Mouse (Mus musculus): ENCODE results near the gene Dok1. TPM values are rescaled to one million over a fixed set of nuclear protein-coding genes. Genes with fewer than 3 reads are reported as not detected.

The Dok1 gene
- polyA plus RNA-seq, 1 experiment from 2014 or later, result 2.3 TPM

DNA sequence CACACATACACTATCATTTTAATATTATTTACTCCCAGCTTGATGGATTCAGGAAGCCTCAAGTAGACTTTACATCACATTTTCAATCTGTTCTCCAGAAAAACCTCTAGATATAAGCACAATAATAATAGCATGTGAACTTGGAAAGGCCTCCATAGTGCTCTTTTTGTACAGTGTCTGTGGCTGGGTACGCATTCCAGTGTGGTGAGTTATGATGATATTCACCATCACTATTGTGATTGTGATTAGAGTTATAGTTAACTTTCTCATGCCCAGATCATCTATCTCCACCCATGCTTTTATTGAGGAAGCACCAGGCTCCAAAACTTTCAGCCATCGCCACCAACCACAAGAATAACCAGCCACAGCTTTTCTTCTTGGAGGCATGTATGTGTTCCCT is 9.5 kb downstream of the Dok1 start:
- H3K27ac ChIP-seq, result no peak overlapping the region
- H3K9me3 ChIP-seq, result no peaks in the 10 kb centered on the region
- 96% methylated on average over 2 of the region's 2 CpGs for WGBS
- H3K9ac ChIP-seq, result no peak overlapping the region
- ATAC-seq (replicated peaks), result no peak
- H3K4me1 ChIP-seq, result no peaks in the 10 kb centered on the region
- H3K4me3 ChIP-seq, result no peak overlapping the region
- H3K36me3 ChIP-seq (replicated peaks), result no peaks in the 10 kb centered on the region
- no peak overlapping the region for H3K4me2 ChIP-seq
- peaks cover 5% of the 10 kb centered on the region; the same call in 1 of the 2 replicates for H3K27me3 ChIP-seq (replicated peaks)

- 91% methylated on average over 9 of the region's 9 CpGs for WGBS
- no peak overlapping the region for H3K9ac ChIP-seq
Measured at GRCm38 (mm10) chr6:83023008-83023407, 10.3 kb downstream of the Dok1 start.

DNA sequence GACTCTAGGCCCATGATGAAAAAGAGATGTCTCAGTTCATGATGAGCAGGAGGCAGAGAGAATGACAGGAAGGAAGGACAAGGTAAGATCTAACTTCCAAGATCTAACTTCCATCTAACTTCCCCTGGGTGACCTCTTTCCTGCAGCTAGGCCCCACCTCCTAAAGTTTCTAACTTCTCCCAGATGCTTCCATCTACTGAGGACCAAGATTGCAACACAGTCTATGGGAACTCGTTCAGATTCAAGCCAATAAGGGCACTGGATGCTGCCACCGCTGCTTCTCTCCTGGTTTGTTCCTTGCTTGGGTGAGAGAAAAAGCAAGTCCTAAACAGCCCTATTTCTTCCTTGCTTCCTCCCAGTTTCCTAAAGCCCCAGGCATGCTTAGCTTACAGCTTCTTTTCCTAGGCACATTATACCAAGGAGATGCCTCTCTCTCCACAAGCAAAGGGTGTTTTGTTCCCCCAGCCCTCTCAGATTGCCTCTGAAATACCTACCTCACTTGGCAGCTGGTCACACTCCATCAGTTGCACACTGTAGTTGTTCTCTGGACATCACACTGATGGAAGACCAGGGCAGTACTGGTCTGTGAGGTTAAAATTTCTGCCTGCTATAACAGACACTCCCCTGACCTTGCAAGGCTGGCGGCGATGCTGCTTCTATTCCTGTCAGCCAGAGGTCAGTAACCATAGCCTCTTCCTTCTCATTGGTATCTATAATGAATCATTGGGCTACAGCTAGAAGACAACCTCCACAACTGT is 12.3 kb downstream of the Dok1 start:
- Histone ChIP-seq H3K4me2 (no peak overlapping the region), H3K4me3 (no peak overlapping the region), H3K36me3 (replicated peaks) (no peaks in the 10 kb centered on the region), H3K4me1 (no peaks in the 10 kb centered on the region), H3K27ac (no peak overlapping the region), H3K9ac (no peak overlapping the region), H3K27me3 (replicated peaks) (no peaks in the 10 kb centered on the region), H3K9me3 (no peaks in the 10 kb centered on the region)
- 85% methylated on average over 4 of the region's 4 CpGs for WGBS
- no peak for ATAC-seq (replicated peaks)

More at GRCm38 (mm10) chr6:83023008-83023407, 10.3 kb downstream of the Dok1 start:
- H3K4me2 ChIP-seq, result no peak overlapping the region
- no peak overlapping the region for H3K4me3 ChIP-seq
- H3K4me1 ChIP-seq, result no peaks in the 10 kb centered on the region
- H3K36me3 ChIP-seq (replicated peaks), result no peaks in the 10 kb centered on the region
- no peak overlapping the region for H3K27ac ChIP-seq
- no peaks in the 10 kb centered on the region for H3K27me3 ChIP-seq (replicated peaks)
- H3K9me3 ChIP-seq, result no peaks in the 10 kb centered on the region
- ATAC-seq (replicated peaks), result no peak

DNA sequence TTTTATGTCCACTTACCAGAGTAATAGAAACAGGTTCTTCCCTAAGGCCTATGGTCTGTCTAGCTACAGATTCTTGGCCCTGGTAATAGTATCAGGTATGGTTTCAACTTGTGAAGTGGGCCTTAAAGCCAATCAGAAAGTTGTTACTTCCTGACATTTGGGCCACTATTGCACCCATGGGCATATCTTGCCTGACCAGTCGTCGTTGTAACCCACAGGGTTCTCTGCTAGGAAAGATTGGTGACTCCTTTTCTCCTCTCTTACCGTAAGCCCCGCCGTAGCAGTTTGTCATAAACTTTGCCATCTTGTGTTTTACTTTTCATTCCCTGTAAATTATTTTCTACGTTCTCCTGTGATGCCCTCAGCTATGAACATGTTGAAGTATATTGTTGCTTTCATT is 13.2 kb downstream of the Dok1 start:
- H3K27me3 ChIP-seq (replicated peaks), result no peaks in the 10 kb centered on the region
- H3K27ac ChIP-seq, result no peak overlapping the region
- H3K36me3 ChIP-seq (replicated peaks), result no peaks in the 10 kb centered on the region
- no peak for ATAC-seq (replicated peaks)
- H3K9me3 ChIP-seq, result no peaks in the 10 kb centered on the region
- no peak overlapping the region for H3K4me2 ChIP-seq
- no peak overlapping the region for H3K4me3 ChIP-seq
- no peaks in the 10 kb centered on the region for H3K4me1 ChIP-seq
- WGBS, result 89% methylated on average over 6 of the region's 6 CpGs
- H3K9ac ChIP-seq, result no peak overlapping the region

GRCm38 (mm10) chr6:83019044-83019443 is 14.2 kb downstream of the Dok1 start:
- H3K36me3 ChIP-seq (replicated peaks), result no peaks in the 10 kb centered on the region
- H3K27me3 ChIP-seq (replicated peaks), result no peaks in the 10 kb centered on the region
- H3K27ac ChIP-seq, result no peak overlapping the region
- no peak overlapping the region for H3K9ac ChIP-seq
- H3K4me2 ChIP-seq, result no peak overlapping the region
- 67% methylated on average over 3 of the region's 3 CpGs for WGBS
- no peak overlapping the region for H3K4me3 ChIP-seq
- no peak for ATAC-seq (replicated peaks)
- H3K9me3 ChIP-seq, result no peaks in the 10 kb centered on the region
- no peaks in the 10 kb centered on the region for H3K4me1 ChIP-seq

DNA sequence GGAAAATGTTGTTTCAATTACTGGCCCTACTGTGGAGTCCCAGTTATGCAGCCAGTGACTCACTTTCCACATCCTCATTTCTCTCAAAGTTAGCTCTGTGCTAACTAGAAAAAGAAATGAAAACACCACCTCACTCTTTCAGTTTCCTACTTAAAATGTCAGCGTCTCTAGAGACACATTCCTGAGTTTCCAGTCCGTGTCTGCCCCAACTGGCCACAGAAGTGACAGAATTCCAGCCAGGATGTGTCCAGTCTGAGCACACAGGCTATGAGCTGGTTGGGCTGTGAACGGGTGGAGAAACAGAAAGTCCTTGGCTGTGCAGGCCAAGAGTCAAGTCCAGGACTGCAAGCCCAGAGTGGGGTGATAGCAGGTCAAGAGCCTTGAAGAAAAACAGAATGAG is 16.1 kb downstream of the Dok1 start:
- Histone ChIP-seq H3K36me3 (replicated peaks) (no peaks in the 10 kb centered on the region), H3K27ac (no peak overlapping the region), H3K4me2 (no peak overlapping the region), H3K4me3 (no peak overlapping the region), H3K27me3 (replicated peaks) (no peaks in the 10 kb centered on the region), H3K9ac (no peak overlapping the region), H3K9me3 (no peaks in the 10 kb centered on the region), H3K4me1 (no peaks in the 10 kb centered on the region)
- no peak for ATAC-seq (replicated peaks)
- WGBS, result 76% methylated on average over 3 of the region's 3 CpGs

DNA sequence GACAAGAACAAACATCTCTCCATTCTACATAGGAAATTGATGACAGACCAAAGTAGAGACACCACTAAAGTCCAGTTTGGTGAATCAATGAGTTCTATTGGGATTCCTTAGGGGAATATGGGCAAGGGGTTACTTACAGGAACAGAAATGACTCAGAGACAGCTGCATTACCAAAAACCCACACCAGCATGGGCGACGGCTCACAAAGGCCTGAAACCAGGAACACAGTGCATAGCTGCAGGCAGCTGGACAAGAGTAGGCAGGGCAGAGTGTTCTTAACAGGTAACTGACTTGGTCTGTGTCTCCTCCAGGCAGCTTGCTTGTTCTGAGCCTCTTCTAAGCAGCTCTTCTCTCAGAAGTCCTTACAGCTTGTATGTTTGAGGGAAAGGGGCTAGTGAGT is 17.5 kb downstream of the Dok1 start:
- Histone ChIP-seq H3K4me1 (no peaks in the 10 kb centered on the region), H3K4me2 (no peak overlapping the region), H3K9me3 (no peaks in the 10 kb centered on the region), H3K4me3 (no peak overlapping the region), H3K27ac (no peak overlapping the region), H3K36me3 (replicated peaks) (no peaks in the 10 kb centered on the region), H3K9ac (no peak overlapping the region), H3K27me3 (replicated peaks) (no peaks in the 10 kb centered on the region)
- ATAC-seq (replicated peaks), result no peak
- 92% methylated on average over 2 of the region's 2 CpGs for WGBS

GRCm38 (mm10) chr6:83014482-83015466 is 18.5 kb downstream of the Dok1 start:
- ATAC-seq (replicated peaks), result no peak
- WGBS, result 77% methylated on average over 12 of the region's 12 CpGs
- Histone ChIP-seq H3K4me3 (no peak overlapping the region), H3K9ac (no peak overlapping the region), H3K27me3 (replicated peaks) (no peaks in the 10 kb centered on the region), H3K27ac (no peak overlapping the region), H3K9me3 (no peaks in the 10 kb centered on the region), H3K36me3 (replicated peaks) (no peaks in the 10 kb centered on the region), H3K4me2 (no peak overlapping the region), H3K4me1 (no peaks in the 10 kb centered on the region)

DNA sequence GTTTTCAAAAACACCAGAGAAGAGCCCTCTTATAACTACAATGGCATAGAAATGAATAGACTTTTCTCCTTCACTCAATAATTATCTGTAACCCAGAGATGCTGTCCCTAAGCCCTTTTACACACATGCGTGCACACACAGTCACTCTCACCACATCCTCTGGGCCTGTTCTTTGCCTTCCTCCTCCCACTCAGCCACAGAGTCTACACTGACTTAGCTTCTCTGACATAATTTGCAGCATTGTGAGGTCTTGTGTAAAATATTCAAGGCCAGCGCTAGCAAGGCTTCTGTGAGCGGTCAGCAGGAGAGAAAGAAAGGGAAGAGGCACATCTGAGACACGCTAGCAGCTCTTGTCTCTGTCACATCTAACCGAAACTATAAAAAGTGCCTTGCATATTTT is 19.8 kb downstream of the Dok1 start:
- Histone ChIP-seq H3K9me3 (no peaks in the 10 kb centered on the region), H3K36me3 (replicated peaks) (no peaks in the 10 kb centered on the region), H3K4me1 (no peaks in the 10 kb centered on the region), H3K4me2 (no peak overlapping the region), H3K4me3 (no peak overlapping the region), H3K9ac (no peak overlapping the region), H3K27me3 (replicated peaks) (no peaks in the 10 kb centered on the region), H3K27ac (no peak overlapping the region)
- ATAC-seq (replicated peaks), result no peak
- WGBS, result 71% methylated on average over 5 of the region's 5 CpGs

DNA sequence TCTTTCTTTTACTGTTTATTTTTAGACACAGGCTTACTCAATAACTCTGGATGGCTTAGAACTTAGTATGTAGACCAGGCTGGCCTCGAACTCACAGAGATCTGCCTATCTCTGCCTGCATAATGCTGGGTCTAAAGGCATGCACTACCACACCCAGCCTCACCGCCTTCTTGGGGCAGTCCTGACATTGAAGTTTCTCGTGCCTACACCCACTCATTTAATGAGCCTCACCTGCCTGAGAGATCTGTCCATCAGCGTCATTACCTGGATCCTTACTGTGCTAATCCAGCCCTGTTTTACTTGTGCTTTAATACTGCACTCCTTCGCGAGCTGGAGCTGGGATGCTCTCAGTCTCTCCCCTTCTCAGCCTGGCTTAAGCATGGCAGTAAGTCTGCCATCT is 21.5 kb downstream of the Dok1 start:
- H3K27ac ChIP-seq, result no peak overlapping the region
- H3K4me2 ChIP-seq, result no peak overlapping the region
- ATAC-seq (replicated peaks), result no peak
- H3K4me3 ChIP-seq, result no peak overlapping the region
- WGBS, result 77% methylated on average over 6 of the region's 6 CpGs
- H3K4me1 ChIP-seq, result no peaks in the 10 kb centered on the region
- H3K36me3 ChIP-seq (replicated peaks), result no peaks in the 10 kb centered on the region
- H3K27me3 ChIP-seq (replicated peaks), result no peaks in the 10 kb centered on the region
- H3K9ac ChIP-seq, result no peak overlapping the region
- H3K9me3 ChIP-seq, result no peaks in the 10 kb centered on the region

DNA sequence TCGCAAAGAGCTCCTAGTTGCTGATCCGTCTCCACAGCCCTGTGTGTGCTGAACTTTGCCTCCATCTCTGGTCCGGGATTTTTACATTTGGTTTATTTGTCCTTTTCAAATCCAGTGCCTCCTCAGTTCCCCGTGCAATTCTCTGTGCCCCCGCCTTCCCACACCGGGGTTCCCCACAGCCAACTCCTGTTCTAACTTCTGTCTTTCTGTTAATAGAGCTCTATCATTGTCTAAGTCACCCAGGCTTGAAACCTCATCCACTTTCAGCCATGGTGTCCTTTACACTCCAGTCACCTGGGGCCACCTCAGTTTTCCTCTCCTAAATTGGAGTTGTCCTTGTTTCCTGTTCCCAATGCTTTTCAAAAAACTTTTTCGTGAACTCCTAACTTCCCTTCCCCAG is 22.0 kb downstream of the Dok1 start:
- Histone ChIP-seq H3K27ac (no peak overlapping the region), H3K36me3 (replicated peaks) (no peaks in the 10 kb centered on the region), H3K9me3 (no peaks in the 10 kb centered on the region), H3K4me1 (no peaks in the 10 kb centered on the region), H3K4me3 (no peak overlapping the region), H3K4me2 (no peak overlapping the region), H3K9ac (no peak overlapping the region), H3K27me3 (replicated peaks) (no peaks in the 10 kb centered on the region)
- whole genome bisulfite sequencing, result 85% methylated on average over 7 of the region's 7 CpGs
- no peak for ATAC-seq (replicated peaks)

DNA sequence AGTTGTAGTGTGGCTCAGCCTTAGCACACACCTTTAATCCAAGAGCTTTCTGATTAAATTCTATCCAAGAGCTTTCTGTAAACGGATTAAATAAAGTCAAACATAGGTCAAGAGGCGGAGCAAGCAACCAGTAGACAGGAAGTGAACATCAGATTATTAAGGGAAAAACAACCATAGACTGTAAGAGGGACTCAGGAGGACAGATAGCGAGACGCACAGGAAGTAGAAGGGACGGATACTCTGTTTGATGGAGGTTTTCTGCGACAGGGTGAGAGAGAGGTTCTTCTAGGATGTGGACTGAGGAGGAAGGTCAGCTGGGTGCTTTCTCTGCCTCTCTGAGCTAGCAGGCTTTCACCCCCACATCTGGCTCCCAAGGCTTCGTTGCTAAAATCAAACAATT is 23.3 kb downstream of the Dok1 start:
- ATAC-seq (replicated peaks), result no peak

More for the DNA sequence above, 23.3 kb downstream of the Dok1 start:
- H3K9ac ChIP-seq, result no peak overlapping the region
- H3K36me3 ChIP-seq (replicated peaks), result no peaks in the 10 kb centered on the region
- no peaks in the 10 kb centered on the region for H3K27me3 ChIP-seq (replicated peaks)
- H3K4me1 ChIP-seq, result no peaks in the 10 kb centered on the region
- no peak overlapping the region for H3K4me3 ChIP-seq
- H3K27ac ChIP-seq, result no peak overlapping the region
- 80% methylated on average over 7 of the region's 7 CpGs for WGBS
- no peak overlapping the region for H3K4me2 ChIP-seq
- no peaks in the 10 kb centered on the region for H3K9me3 ChIP-seq

Data from midbrain, embryonic 15.5 days (tissue).